Mouse (Mus musculus) cortical plate, adult 2 months (tissue): Measurements from ENCODE around the gene Senp3.

Experiments
- CTCF ChIP-seq: fragments of 200-500 bp; IDR thresholded peaks from 2 replicates; pipeline ENCODE4 v1.5.1; 2011; ENCODE audit warnings: mild to moderate bottlenecking, control low read depth, low read length; ENCODE audit not compliant: insufficient read depth; ENCODE audit errors: extremely low read depth
- POLR2A ChIP-seq: fragments of 200-500 bp; IDR thresholded peaks from 2 replicates; pipeline ENCODE4 v1.6.1; 2011; ENCODE audit warnings: mild to moderate bottlenecking, low read length, control low read depth; ENCODE audit not compliant: insufficient read depth; ENCODE audit errors: extremely low read depth

GRCm38 (mm10) chr11:69725951-69726350, 44.1 kb upstream of the Senp3 start:
- TF ChIP-seq POLR2A: no peak
- TF ChIP-seq CTCF: no peak
